Mouse (Mus musculus) midbrain, embryonic 13.5 days (tissue): ENCODE results near the gene Stk19. TPM values are rescaled to one million over a fixed set of nuclear protein-coding genes. Genes with fewer than 3 reads are reported as not detected.
"Not testable (repeated sequence)": the region's sequence is repeated elsewhere in the genome, so short reads cannot be mapped to it uniquely, and the experiment has no call there.

ENCODE experiments used
- ATAC-seq: fragments of 200-750 bp; cut with Nextera tagmentation; 2 replicates; pipeline ENCODE4 v1.8.0; 2017; ENCODE audit warnings: mild to moderate bottlenecking, moderate TSS enrichment, moderate library complexity
- H3K27ac ChIP-seq: fragments of 300-500 bp; sonication (generic); 2 replicates; pipeline ENCODE4 v1.5.1; 2015; ENCODE audit warnings: inconsistent platforms, mild to moderate bottlenecking, moderate library complexity
- H3K27me3 ChIP-seq: fragments of 300-500 bp; sonication (generic); 2 replicates; pipeline ENCODE4 v1.6.1; 2015; ENCODE audit warnings: mild to moderate bottlenecking, inconsistent platforms
- H3K36me3 ChIP-seq: fragments of 300-500 bp; sonication (generic); 2 replicates; pipeline ENCODE4 v1.6.1; 2015; ENCODE audit warnings: mild to moderate bottlenecking, inconsistent platforms
- H3K4me1 ChIP-seq: fragments of 300-500 bp; sonication (generic); replicated peaks from 2 replicates; pipeline ENCODE4 v1.6.1; 2015; ENCODE audit warnings: inconsistent platforms
- H3K4me2 ChIP-seq: fragments of 300-500 bp; sonication (generic); replicated peaks from 2 replicates; pipeline ENCODE4 v1.6.1; 2015; ENCODE audit warnings: moderate library complexity, mild to moderate bottlenecking, inconsistent platforms
- H3K4me3 ChIP-seq: fragments of 300-500 bp; sonication (generic); replicated peaks from 2 replicates; pipeline ENCODE4 v1.5.1; 2015; ENCODE audit warnings: mild to moderate bottlenecking, inconsistent platforms
- H3K9ac ChIP-seq: fragments of 300-500 bp; sonication (generic); replicated peaks from 2 replicates; pipeline ENCODE4 v1.6.1; 2015; ENCODE audit warnings: mild to moderate bottlenecking, inconsistent platforms
- H3K9me3 ChIP-seq: fragments of 300-500 bp; sonication (generic); 2 replicates; pipeline ENCODE4 v1.6.1; 2016; ENCODE audit warnings: mild to moderate bottlenecking, inconsistent platforms
- WGBS: fragments of 180-500 bp; shearing (Covaris S2); methylation state at CpG from one replicate; pipeline ENCODE4 v1.1.7; 2015; 5-methylcytosine and 5-hydroxymethylcytosine counted together
- polyA plus RNA-seq: library from polyadenylated mRNA; unstranded; fragments of >200 nt; fragmentation: Nextera tagmentation; extraction: Ambion mirVana; gene quantifications from 2 replicates; pipeline ENCODE4 v1.2.1, GENCODE M21; 2015

The Stk19 gene
- polyA plus RNA-seq, 1 experiment from 2014 or later = 40.5 TPM

GRCm38 (mm10) chr17:34804301-34804700 is 32.4 kb downstream of the Stk19 start, which contains the start of gene Cyp21a1:
Cyp21a1 (minus strand) TSS chr17:34804561.
- H3K36me3 ChIP-seq, H3K4me2 ChIP-seq, ATAC-seq, H3K27me3 ChIP-seq, H3K27ac ChIP-seq, H3K4me1 ChIP-seq, H3K9ac ChIP-seq, H3K4me3 ChIP-seq, H3K9me3 ChIP-seq: not testable (repeated sequence)
- WGBS = 86% methylated on average over 5 of the region's 6 CpGs

GRCm38 (mm10) chr17:34803367-34803766 is 33.4 kb downstream of the Stk19 start:
- not testable (repeated sequence) for H3K4me3 ChIP-seq, H3K9me3 ChIP-seq, H3K27me3 ChIP-seq, ATAC-seq, H3K4me2 ChIP-seq, H3K36me3 ChIP-seq, H3K4me1 ChIP-seq, H3K27ac ChIP-seq, H3K9ac ChIP-seq
- WGBS = 91% methylated on average over 6 of the region's 6 CpGs

GRCm38 (mm10) chr17:34802756-34803155 is 34.0 kb downstream of the Stk19 start:
- H3K4me3 ChIP-seq = not testable (repeated sequence)

GRCm38 (mm10) chr17:34800781-34801305 is 35.9 kb downstream of the Stk19 start:
- not testable (repeated sequence) for H3K9ac ChIP-seq, H3K9me3 ChIP-seq, H3K36me3 ChIP-seq, H3K4me2 ChIP-seq, H3K27me3 ChIP-seq, H3K4me3 ChIP-seq, ATAC-seq, H3K27ac ChIP-seq, H3K4me1 ChIP-seq
- 93% methylated on average over 16 of the region's 16 CpGs for WGBS

More at GRCm38 (mm10) chr17:34802756-34803155, 34.0 kb downstream of the Stk19 start:
- H3K4me2 ChIP-seq, H3K27me3 ChIP-seq, ATAC-seq, H3K9me3 ChIP-seq, H3K4me1 ChIP-seq, H3K9ac ChIP-seq, H3K27ac ChIP-seq, H3K36me3 ChIP-seq: not testable (repeated sequence)
- WGBS = 92% methylated on average over 9 of the region's 9 CpGs

- Histone ChIP-seq H3K4me2 (no peak overlapping the region), H3K27ac (no peak overlapping the region), H3K9ac (no peak overlapping the region), H3K9me3 (no peaks in the 10 kb centered on the region), H3K4me3 (no peak overlapping the region), H3K36me3 (no peaks in the 10 kb centered on the region), H3K27me3 (no peaks in the 10 kb centered on the region), H3K4me1 (no peaks in the 10 kb centered on the region)
- no peak for ATAC-seq
- WGBS = 84% methylated on average over 4 of the region's 4 CpGs
Measured at GRCm38 (mm10) chr17:34799531-34799925, 37.2 kb downstream of the Stk19 start.

GRCm38 (mm10) chr17:34798866-34799530 is 37.7 kb downstream of the Stk19 start:
- Histone ChIP-seq H3K4me1 (no peaks in the 10 kb centered on the region), H3K36me3 (no peaks in the 10 kb centered on the region), H3K27me3 (no peaks in the 10 kb centered on the region), H3K27ac (no peak overlapping the region), H3K9me3 (no peaks in the 10 kb centered on the region), H3K4me2 (no peak overlapping the region), H3K9ac (no peak overlapping the region), H3K4me3 (no peak overlapping the region)
- ATAC-seq = no peak
- WGBS = 94% methylated on average over 13 of the region's 17 CpGs

GRCm38 (mm10) chr17:34798071-34798470 is 38.7 kb downstream of the Stk19 start:
- not testable (repeated sequence) for H3K27me3 ChIP-seq, H3K9me3 ChIP-seq, H3K4me1 ChIP-seq, H3K4me2 ChIP-seq, H3K4me3 ChIP-seq, H3K27ac ChIP-seq, H3K36me3 ChIP-seq, H3K9ac ChIP-seq, ATAC-seq
- WGBS = 84% methylated on average over 7 of the region's 7 CpGs

- not testable (repeated sequence) for H3K9me3 ChIP-seq
- WGBS = 89% methylated on average over 10 of the region's 10 CpGs
Measured at GRCm38 (mm10) chr17:34797211-34797995, 39.3 kb downstream of the Stk19 start.

GRCm38 (mm10) chr17:34796311-34797140 is 40.2 kb downstream of the Stk19 start:
- Histone ChIP-seq H3K4me2 (no peak overlapping the region), H3K9me3 (peaks cover 9% of the 10 kb centered on the region), H3K27me3 (no peaks in the 10 kb centered on the region), H3K4me1 (no peaks in the 10 kb centered on the region), H3K9ac (no peak overlapping the region), H3K27ac (no peak overlapping the region), H3K36me3 (no peaks in the 10 kb centered on the region), H3K4me3 (no peak overlapping the region)
- ATAC-seq = no peak
- 82% methylated on average over 8 of the region's 8 CpGs for WGBS

More at GRCm38 (mm10) chr17:34797211-34797995, 39.3 kb downstream of the Stk19 start:
- H3K36me3 ChIP-seq, H3K27me3 ChIP-seq, H3K27ac ChIP-seq, ATAC-seq, H3K4me1 ChIP-seq, H3K4me3 ChIP-seq, H3K9ac ChIP-seq, H3K4me2 ChIP-seq: not testable (repeated sequence)

- no peak overlapping the region for H3K4me2 ChIP-seq
- ATAC-seq = no peak
- no peak overlapping the region for H3K9ac ChIP-seq
- H3K27me3 ChIP-seq = no peaks in the 10 kb centered on the region
- H3K4me1 ChIP-seq = no peaks in the 10 kb centered on the region
- 61% methylated on average over 9 of the region's 9 CpGs for WGBS
- no peak overlapping the region for H3K4me3 ChIP-seq
- no peak overlapping the region for H3K27ac ChIP-seq
- H3K9me3 ChIP-seq = peaks cover 9% of the 10 kb centered on the region
- H3K36me3 ChIP-seq = no peaks in the 10 kb centered on the region
Measured at GRCm38 (mm10) chr17:34795633-34796032, 41.1 kb downstream of the Stk19 start.

GRCm38 (mm10) chr17:34795016-34795415 is 41.7 kb downstream of the Stk19 start:
- no peak for ATAC-seq
- no peaks in the 10 kb centered on the region for H3K27me3 ChIP-seq
- H3K4me2 ChIP-seq = no peak overlapping the region
- WGBS = 88% methylated on average over 10 of the region's 10 CpGs
- no peaks in the 10 kb centered on the region for H3K36me3 ChIP-seq
- no peak overlapping the region for H3K27ac ChIP-seq
- no peak overlapping the region for H3K9ac ChIP-seq
- peaks cover 9% of the 10 kb centered on the region for H3K9me3 ChIP-seq
- no peak overlapping the region for H3K4me3 ChIP-seq
- H3K4me1 ChIP-seq = no peaks in the 10 kb centered on the region
